ENCODE assay signal across 11 mouse cellular contexts in the genomic region with DNA sequence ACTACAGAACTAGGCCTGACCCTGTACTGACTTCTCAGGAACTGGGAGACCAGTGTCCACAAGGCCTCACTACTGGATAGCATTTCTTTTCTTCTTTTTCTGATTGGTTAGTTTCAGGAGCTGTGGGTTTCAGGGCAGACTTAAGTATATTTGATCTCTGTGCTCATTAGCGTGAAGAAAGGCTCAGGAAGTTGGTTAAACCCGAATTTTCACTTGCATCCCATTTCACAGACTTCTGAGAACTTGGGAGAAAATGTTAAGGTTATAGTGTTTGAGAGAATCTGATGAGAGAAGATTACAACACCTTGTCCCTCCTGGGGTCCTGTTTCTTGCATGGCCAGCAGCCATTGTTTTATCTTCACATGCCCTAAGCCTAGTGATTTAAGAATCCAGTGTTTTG. TPM values are rescaled to one million over a fixed set of nuclear protein-coding genes. Genes with fewer than 3 reads are reported as not detected.
DNase-seq lines count a peak whose midpoint lies in the region; ATAC-seq lines count a peak whose summit lies in the region.
"Had no signal": no experiment of that assay in that cellular context is flagged by ENCODE, and none has a peak within 500 bp of the region (broad histone marks: within the 10 kb centered on the region; RNA-seq: fewer than 3 reads in every experiment).

No protein-coding gene starts in this region.

- intact Hi-C loops in gastrocnemius, postnatal 14 days (cut with DNase I; ENCODE audit: low total_unique reads), result no loop called here

- H3K9me3 ChIP-seq in kidney, embryonic 14.5 days (ENCODE audit: control insufficient read depth, low read length), result no peaks in the 10 kb centered on the region
- no peaks in the 10 kb centered on the region for H3K9me3 ChIP-seq in embryonic facial prominence, embryonic 13.5 days
- no peaks in the 10 kb centered on the region for H3K9me3 ChIP-seq in hindbrain, embryonic 14.5 days (ENCODE audit: control insufficient read depth, low read length)
- H3K9me3 ChIP-seq in midbrain, embryonic 14.5 days (ENCODE audit: control insufficient read depth, low read length), result no peaks in the 10 kb centered on the region

- no peaks in the 10 kb centered on the region for H3K36me3 ChIP-seq in kidney, embryonic 14.5 days (ENCODE audit: control insufficient read depth, insufficient read depth, low read length)
- no peaks in the 10 kb centered on the region for H3K36me3 ChIP-seq in embryonic facial prominence, embryonic 13.5 days
- H3K36me3 ChIP-seq in hindbrain, embryonic 14.5 days (replicated peaks; ENCODE audit: control insufficient read depth, insufficient read depth), result no peaks in the 10 kb centered on the region
- no peaks in the 10 kb centered on the region for H3K36me3 ChIP-seq in midbrain, embryonic 14.5 days (ENCODE audit: control insufficient read depth, insufficient read depth, low read length)

- no peaks in the 10 kb centered on the region for H3K27me3 ChIP-seq in kidney, embryonic 14.5 days (ENCODE audit: control insufficient read depth, insufficient read depth, low read length)
- H3K27me3 ChIP-seq in embryonic facial prominence, embryonic 13.5 days, result no peaks in the 10 kb centered on the region
- H3K27me3 ChIP-seq in hindbrain, embryonic 14.5 days (ENCODE audit: control insufficient read depth, insufficient read depth, low read length), result no peaks in the 10 kb centered on the region
- H3K27me3 ChIP-seq in midbrain, embryonic 14.5 days (ENCODE audit: control insufficient read depth, insufficient read depth, low read length), result no peaks in the 10 kb centered on the region

- H3K4me1 ChIP-seq in kidney, embryonic 14.5 days (ENCODE audit: control insufficient read depth, insufficient read depth, low read length), result peaks cover 15% of the 10 kb centered on the region
- peaks cover 22% of the 10 kb centered on the region for H3K4me1 ChIP-seq in embryonic facial prominence, embryonic 13.5 days
- H3K4me1 ChIP-seq in hindbrain, embryonic 14.5 days (replicated peaks; ENCODE audit: control insufficient read depth, insufficient read depth, low read length), result peaks cover 19% of the 10 kb centered on the region
- H3K4me1 ChIP-seq in midbrain, embryonic 14.5 days (ENCODE audit: control insufficient read depth, insufficient read depth, low read length), result peaks cover 13% of the 10 kb centered on the region

- peak overlapping the region; percentile 93; the same call in 1 of the 2 replicates for H3K4me3 ChIP-seq in kidney, embryonic 14.5 days (ENCODE audit: low read length)
- 0 out of 2 replicates have a peak overlapping the region, but pooled peaks have one; percentile 86 for H3K4me3 ChIP-seq in embryonic facial prominence, embryonic 13.5 days
- no peak overlapping the region for H3K4me3 ChIP-seq in hindbrain, embryonic 14.5 days (replicated peaks; ENCODE audit: low read length)
- no peak overlapping the region for H3K4me3 ChIP-seq in midbrain, embryonic 14.5 days (replicated peaks; ENCODE audit: low read depth, low read length)

- H3K4me2 ChIP-seq in kidney, embryonic 14.5 days (replicated peaks; ENCODE audit: low read depth, low read length), result peak overlapping the region; percentile 65; the same call in 1 of the 2 replicates
- H3K4me2 ChIP-seq in embryonic facial prominence, embryonic 13.5 days, result peak overlapping the region; percentile 74
- peak overlapping the region; percentile 67 for H3K4me2 ChIP-seq in hindbrain, embryonic 14.5 days (replicated peaks)
- peak overlapping the region; percentile 91 for H3K4me2 ChIP-seq in midbrain, embryonic 14.5 days (ENCODE audit: low read length)

- WGBS in kidney, embryonic 14.5 days, result 23% methylated on average over 2 of the region's 2 CpGs
- WGBS in embryonic facial prominence, embryonic 13.5 days, result 29% methylated on average over 2 of the region's 2 CpGs
- WGBS in hindbrain, embryonic 14.5 days, result 38% methylated on average over 2 of the region's 2 CpGs
- 22% methylated on average over 2 of the region's 2 CpGs for WGBS in midbrain, embryonic 14.5 days

- no peak overlapping the region for H3K27ac ChIP-seq in kidney, embryonic 14.5 days (ENCODE audit: low read depth, low read length)
- H3K27ac ChIP-seq in embryonic facial prominence, embryonic 13.5 days, result 0 out of 2 replicates have a peak overlapping the region, but pooled peaks have one; percentile 34
- 0 out of 2 replicates have a peak overlapping the region, but pooled peaks have one; percentile 27 for H3K27ac ChIP-seq in hindbrain, embryonic 14.5 days
- H3K27ac ChIP-seq in midbrain, embryonic 14.5 days (replicated peaks; ENCODE audit: low read depth, low read length), result no peak overlapping the region
- H3K27ac ChIP-seq: gastrocnemius, adult 2 months had no signal

- no peak for DNase-seq in kidney, postnatal 14 days
- DNase-seq in hindbrain, embryonic 14.5 days (ENCODE audit: low spot score), result no peak
- DNase-seq in midbrain, embryonic 14.5 days, result no peak
- DNase-seq in left cerebral cortex, adult 18-20 months (ENCODE audit: low spot score in 2 of 2), result no peak
- DNase-seq in left cerebral cortex, adult 9 months (ENCODE audit: low spot score in 2 of 2), result no peak
- DNase-seq in gastrocnemius, postnatal 14 days, result no peak
- DNase-seq: thymus, postnatal 25 days had no signal

- no peak for ATAC-seq in kidney, embryonic 14.5 days (ENCODE audit: low FRiP score, low TSS enrichment)
- no peak for ATAC-seq in embryonic facial prominence, embryonic 13.5 days (ENCODE audit: insufficient number of reproducible peaks, insufficient read depth, low FRiP score, low TSS enrichment, low read depth)
- no peak for ATAC-seq in hindbrain, embryonic 14.5 days (ENCODE audit: low FRiP score)
- no peak for ATAC-seq in midbrain, embryonic 14.5 days (ENCODE audit: low FRiP score, low TSS enrichment)

- no peak overlapping the region for H3K9ac ChIP-seq in kidney, embryonic 14.5 days (ENCODE audit: low read depth, low read length)
- no peak overlapping the region for H3K9ac ChIP-seq in embryonic facial prominence, embryonic 13.5 days
- no peak overlapping the region for H3K9ac ChIP-seq in hindbrain, embryonic 14.5 days
- H3K9ac ChIP-seq in midbrain, embryonic 14.5 days (replicated peaks; ENCODE audit: low read length), result no peak overlapping the region

RNA-seq across cellular contexts. Expression of gene Gpc6, which starts 0.8 kb away (rescaled TPM):
- 52.0 and 71.8 TPM in 2 replicates for polyA plus RNA-seq in kidney, embryonic 14.5 days (2014; fragmentation: Nextera tagmentation; extraction: Ambion mirVana)
- polyA plus RNA-seq in embryonic facial prominence, embryonic 13.5 days (2015; fragmentation: Nextera tagmentation; extraction: Ambion mirVana), result 57.2 and 57.7 TPM in 2 replicates
- 17.8 and 18.6 TPM in 2 replicates for polyA plus RNA-seq in hindbrain, embryonic 14.5 days (2014; fragmentation: Nextera tagmentation; extraction: Ambion mirVana)
- 13.3 and 16.8 TPM in 2 replicates for polyA plus RNA-seq in midbrain, embryonic 14.5 days (2014; fragmentation: Nextera tagmentation; extraction: Ambion mirVana)
- total RNA-seq in left cerebral cortex, adult 18-20 months (2021), result 10 to 100 TPM; 12.4 to 12.8 TPM
- 1 to 10 TPM; 7.7 to 9.6 TPM for total RNA-seq in gastrocnemius, postnatal 14 days (2021)
- total RNA-seq: common myeloid progenitor, adult 5-6 weeks had no signal

Comparison
In these comparisons a context has a peak if more than half of its experiments do, and no peak if none do; other contexts are left out.
1. H3K27ac ChIP-seq: peak in embryonic facial prominence, embryonic 13.5 days (single experiment) and hindbrain, embryonic 14.5 days (single experiment); none in kidney, embryonic 14.5 days (single experiment) and midbrain, embryonic 14.5 days (single experiment).
2. H3K4me3 ChIP-seq: peak in kidney, embryonic 14.5 days (single experiment) and embryonic facial prominence, embryonic 13.5 days (single experiment); none in hindbrain, embryonic 14.5 days (single experiment) and midbrain, embryonic 14.5 days (single experiment).
3. Peak in every context shown above with its lines, with median percentiles within 50 percentile points of each other: H3K4me2 ChIP-seq.